ENCODE assay signal across 8 mouse cellular contexts in the genomic region with DNA sequence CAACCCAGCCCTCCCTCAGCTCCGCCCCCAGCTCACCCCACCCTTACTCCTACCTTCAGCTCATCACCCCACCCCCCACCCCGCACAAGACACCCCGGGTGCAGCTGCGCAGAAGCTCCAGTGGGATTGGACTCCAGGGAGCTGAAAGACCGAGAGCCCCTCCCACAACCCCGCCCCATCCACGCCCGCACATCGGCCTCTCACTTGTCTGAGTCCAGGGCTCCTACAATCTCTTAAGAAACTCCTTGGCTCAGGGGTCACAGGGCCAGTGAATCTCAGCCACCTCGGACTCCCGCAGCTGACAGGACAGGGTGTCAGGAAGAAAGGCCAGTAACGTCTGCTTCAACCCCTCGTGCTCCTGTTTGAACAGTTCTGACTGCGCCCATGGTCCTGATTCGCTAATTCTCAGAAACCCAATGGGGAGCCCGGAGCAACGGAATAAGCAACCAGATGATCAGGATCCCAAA.
DNase-seq lines count a peak whose midpoint lies in the region; ATAC-seq lines count a peak whose summit lies in the region.
"Not testable (repeated sequence)": the region's sequence is repeated elsewhere in the genome, so short reads cannot be mapped to it uniquely, and the experiment has no call there.

No protein-coding gene starts in this region.

- H3K9ac ChIP-seq in ES-E14 (ENCODE audit: insufficient read depth, low read depth, low read length, poor library complexity, severe bottlenecking), result peak overlapping the region; percentile 66; the same call in 1 of the 2 replicates
- H3K9ac ChIP-seq in embryonic facial prominence, embryonic 12.5 days; heart, embryonic 12.5 days; intestine, embryonic 15.5 days; limb, embryonic 13.5 days; midbrain, embryonic 12.5 days (replicated peaks): not testable (repeated sequence)

- not testable (repeated sequence) for H3K9me3 ChIP-seq in ES-E14 (ENCODE audit: control insufficient read depth, insufficient read depth, low read depth, low read length); embryonic facial prominence, embryonic 12.5 days; heart, embryonic 12.5 days (replicated peaks); intestine, embryonic 15.5 days; limb, embryonic 13.5 days; midbrain, embryonic 12.5 days

- not testable (repeated sequence) for H3K4me1 ChIP-seq in ES-E14 (ENCODE audit: control insufficient read depth in 2 of 2, insufficient read depth in 2 of 2, low read length in 2 of 2, poor library complexity in 1 of 2); embryonic facial prominence, embryonic 12.5 days; heart, embryonic 12.5 days (replicated peaks); intestine, embryonic 15.5 days (replicated peaks); limb, embryonic 13.5 days; midbrain, embryonic 12.5 days

- 5% methylated on average over 17 of the region's 17 CpGs for WGBS in embryonic facial prominence, embryonic 12.5 days
- 4% methylated on average over 17 of the region's 17 CpGs for WGBS in heart, embryonic 12.5 days
- 3% methylated on average over 17 of the region's 17 CpGs for WGBS in intestine, embryonic 15.5 days
- 2% methylated on average over 17 of the region's 17 CpGs for WGBS in limb, embryonic 13.5 days
- 2% methylated on average over 14 of the region's 17 CpGs for WGBS in midbrain, embryonic 12.5 days

- 0 out of 2 replicates have a peak, but pooled peaks have one; percentile 52 for ATAC-seq in embryonic facial prominence, embryonic 12.5 days (ENCODE audit: insufficient number of reproducible peaks, insufficient read depth, low FRiP score, low TSS enrichment)
- peak; percentile 69; the same call in 1 of the 2 replicates for ATAC-seq in heart, embryonic 12.5 days (ENCODE audit: insufficient number of reproducible peaks, low FRiP score)
- ATAC-seq in intestine, embryonic 15.5 days, result peak; percentile 94
- not testable (repeated sequence) for ATAC-seq in limb, embryonic 13.5 days (ENCODE audit: low FRiP score, low read depth)
- ATAC-seq in midbrain, embryonic 12.5 days (ENCODE audit: low FRiP score, low read depth), result peak; percentile 72

- DNase-seq in ES-E14 (ENCODE audit: low read depth, low spot score), result peak; percentile 27
- DNase-seq in cerebellum, adult 18-20 months, result peak; percentile 32 to 40
- DNase-seq in retina, postnatal 7 days (ENCODE audit: low read depth, low spot score), result peak; percentile 17

- H3K27me3 ChIP-seq in embryonic facial prominence, embryonic 12.5 days; heart, embryonic 12.5 days (replicated peaks); intestine, embryonic 15.5 days (replicated peaks); limb, embryonic 13.5 days; midbrain, embryonic 12.5 days: not testable (repeated sequence)

- peak overlapping the region; percentile 91 for H3K27ac ChIP-seq in ES-E14 (ENCODE audit: insufficient read depth, low read depth, low read length, poor library complexity, severe bottlenecking)
- not testable (repeated sequence) for H3K27ac ChIP-seq in embryonic facial prominence, embryonic 12.5 days; heart, embryonic 12.5 days (ENCODE audit: poor library complexity, severe bottlenecking); intestine, embryonic 15.5 days; limb, embryonic 13.5 days; midbrain, embryonic 12.5 days (replicated peaks)

- in situ Hi-C loops in ES-E14 (cut with MboI; ENCODE audit: low sequenced_read_pairs in 2 of 2, unreplicated experiment in 2 of 2), result not testable (repeated sequence)

- H3K4me3 ChIP-seq in ES-E14 (ENCODE audit: insufficient read depth in 1 of 2, low read depth in 1 of 2, low read length in 2 of 2, poor library complexity in 1 of 2, severe bottlenecking in 1 of 2), result peak overlapping the region; percentile 38 to 54
- peak overlapping the region; percentile 26 for H3K4me3 ChIP-seq in embryonic facial prominence, embryonic 12.5 days
- H3K4me3 ChIP-seq in heart, embryonic 12.5 days, result peak overlapping the region; percentile 31
- H3K4me3 ChIP-seq in intestine, embryonic 15.5 days (replicated peaks), result 0 out of 2 replicates have a peak overlapping the region, but pooled peaks have one; percentile 11
- H3K4me3 ChIP-seq in limb, embryonic 13.5 days, result peak overlapping the region; percentile 22
- H3K4me3 ChIP-seq in midbrain, embryonic 12.5 days, result peak overlapping the region; percentile 29

- H3K36me3 ChIP-seq in ES-E14 (ENCODE audit: control insufficient read depth, insufficient read depth, low read length, poor library complexity, severe bottlenecking); embryonic facial prominence, embryonic 12.5 days; heart, embryonic 12.5 days; intestine, embryonic 15.5 days; limb, embryonic 13.5 days; midbrain, embryonic 12.5 days: not testable (repeated sequence)

- peak overlapping the region; percentile 42 for H3K4me2 ChIP-seq in embryonic facial prominence, embryonic 12.5 days (replicated peaks)
- H3K4me2 ChIP-seq in heart, embryonic 12.5 days, result peak overlapping the region; percentile 65
- peak overlapping the region; percentile 51 for H3K4me2 ChIP-seq in intestine, embryonic 15.5 days (replicated peaks)
- H3K4me2 ChIP-seq in limb, embryonic 13.5 days (replicated peaks), result peak overlapping the region; percentile 50
- H3K4me2 ChIP-seq in midbrain, embryonic 12.5 days (replicated peaks), result peak overlapping the region; percentile 47
